9 mouse cellular contexts compared by ENCODE assay signal in the genomic region with DNA sequence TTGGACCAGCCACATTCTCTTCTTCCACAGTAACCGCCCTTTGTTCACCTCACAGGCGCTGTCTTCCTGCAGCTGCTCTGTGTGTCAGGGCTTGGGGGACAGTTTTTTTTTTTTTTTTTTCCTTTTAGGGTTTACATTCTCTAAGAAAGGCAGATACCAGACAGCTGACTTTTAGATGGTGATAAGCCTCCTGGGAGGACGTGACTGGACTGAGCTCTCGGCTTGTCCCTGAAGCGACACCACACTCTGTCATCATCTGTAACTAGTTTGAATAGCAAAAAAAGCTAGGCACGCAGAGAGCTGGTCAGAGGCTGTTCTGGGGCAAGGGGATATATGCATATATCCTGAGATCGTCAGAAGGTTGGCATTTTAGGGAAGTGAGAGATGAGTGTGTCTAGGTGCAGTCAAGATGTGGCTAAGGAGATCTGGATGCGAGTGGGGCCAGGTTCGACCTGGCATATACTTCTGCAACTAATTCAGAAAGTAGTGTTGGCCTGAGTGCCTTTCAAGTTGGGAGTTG. TPM values are rescaled to one million over a fixed set of nuclear protein-coding genes. Genes with fewer than 3 reads are reported as not detected.
A peak's percentile ranks its signal among the peaks of the same experiment; 100 is the strongest.
DNase-seq lines count a peak whose midpoint lies in the region; ATAC-seq and TF ChIP-seq lines count a peak whose summit lies in the region.
"Had no signal": no experiment of that assay in that cellular context is flagged by ENCODE, and none has a peak within 500 bp of the region (broad histone marks: within the 10 kb centered on the region; RNA-seq: fewer than 3 reads in every experiment).

No protein-coding gene starts in this region.

- peaks cover 95% of the 10 kb centered on the region for H3K79me2 ChIP-seq in C2C12 (ENCODE audit: control insufficient read depth, insufficient read depth)

- no peak for DNase-seq in heart, postnatal 4 days
- DNase-seq in right cerebral cortex, postnatal 36 days (ENCODE audit: low spot score in 2 of 2) = no peak
- no peak for DNase-seq in layer of hippocampus, adult 18-20 months (ENCODE audit: low spot score in 2 of 2)
- DNase-seq in layer of hippocampus, adult 11-12 months (ENCODE audit: low spot score) = no peak

- H3K4me3 ChIP-seq in heart, embryonic 15.5 days = peak overlapping the region; percentile 8; the same call in 1 of the 2 replicates
- no peak overlapping the region for H3K4me3 ChIP-seq in C2C12 (ENCODE audit: insufficient read depth, poor library complexity, severe bottlenecking)
- H3K4me3 ChIP-seq: embryonic facial prominence, embryonic 15.5 days had no signal

- H3K4me2 ChIP-seq in heart, embryonic 15.5 days = peak overlapping the region; percentile 56
- H3K4me2 ChIP-seq: embryonic facial prominence, embryonic 15.5 days had no signal

- H3K9ac ChIP-seq in heart, embryonic 15.5 days = peak overlapping the region; percentile 14
- H3K9ac ChIP-seq: embryonic facial prominence, embryonic 15.5 days had no signal

- H3K27me3 ChIP-seq in heart, embryonic 15.5 days = no peaks in the 10 kb centered on the region
- H3K27me3 ChIP-seq in C2C12 (ENCODE audit: control insufficient read depth, insufficient read depth, insufficient read length) = no peaks in the 10 kb centered on the region
- H3K27me3 ChIP-seq: embryonic facial prominence, embryonic 15.5 days had no signal

- WGBS in heart, embryonic 15.5 days = 22% methylated on average over 9 of the region's 9 CpGs

- ATAC-seq in heart, embryonic 15.5 days (replicated peaks; ENCODE audit: insufficient number of reproducible peaks, insufficient read depth, low FRiP score, low read depth) = peak; percentile 72
- ATAC-seq in erythroid progenitor cell, adult 5-6 weeks (replicated peaks; ENCODE audit: low FRiP score, poor library complexity, severe bottlenecking) = peak; percentile 52
- ATAC-seq in megakaryocyte progenitor cell, adult 5-6 weeks (replicated peaks; ENCODE audit: poor library complexity) = peak; percentile 24; the same call in 1 of the 2 replicates

- no peaks in the 10 kb centered on the region for H3K9me3 ChIP-seq in heart, embryonic 15.5 days (replicated peaks)
- H3K9me3 ChIP-seq: embryonic facial prominence, embryonic 15.5 days had no signal

- H3K36me3 ChIP-seq in heart, embryonic 15.5 days = no peaks in the 10 kb centered on the region
- H3K36me3 ChIP-seq in C2C12 (ENCODE audit: control insufficient read depth, insufficient read depth) = no peaks in the 10 kb centered on the region
- H3K36me3 ChIP-seq: embryonic facial prominence, embryonic 15.5 days had no signal

- H3K27ac ChIP-seq in heart, embryonic 15.5 days = peak overlapping the region; percentile 95

- peaks cover 56% of the 10 kb centered on the region for H3K79me3 ChIP-seq in C2C12 (ENCODE audit: low read depth)

- peak overlapping the region; percentile 12 for H3ac ChIP-seq in C2C12 (ENCODE audit: control insufficient read depth, insufficient read length, low read depth)

- H3K4me1 ChIP-seq in heart, embryonic 15.5 days (replicated peaks) = peaks cover 59% of the 10 kb centered on the region

- TF ChIP-seq CTCF in C2C12 (IDR thresholded peaks at IDR 0.05; ENCODE audit: control insufficient read depth, insufficient read depth, insufficient read length) = no peak

TF ChIP-seq in C2C12, 6 proteins besides CTCF, POLR2A, EP300 and RAD21:
- TF ChIP-seq CEBPB (IDR thresholded peaks at IDR 0.05; ENCODE audit: low read depth) (no peak), MYOD1 (IDR thresholded peaks at IDR 0.05; ENCODE audit: control insufficient read depth, insufficient read length, low read depth) (peak; percentile 60), FOSL1 (IDR thresholded peaks at IDR 0.05; ENCODE audit: insufficient read depth, low read length, poor library complexity, severe bottlenecking) (no peak), USF1 (IDR thresholded peaks at IDR 0.05; ENCODE audit: low read depth) (no peak), MYOG (IDR thresholded peaks at IDR 0.05; ENCODE audit: control insufficient read depth, extremely low read depth, insufficient read length) (no peak), MAX (IDR thresholded peaks at IDR 0.05) (no peak)

RNA-seq across cellular contexts. Expression of a gene that starts 23.0 kb away (rescaled TPM):
- polyA plus RNA-seq in heart, embryonic 15.5 days (2015; fragmentation: Nextera tagmentation; extraction: Ambion mirVana) = 13.8 and 15.7 TPM in 2 replicates
- total RNA-seq in heart, postnatal 4 days (2021) = 10 to 100 TPM; 34.9 to 35.9 TPM
- 16.8 TPM for polyA plus RNA-seq in C2C12 (2012; fragmentation: generic; extraction: Trizol)
- total RNA-seq in erythroid progenitor cell, adult 5-6 weeks (2015; ENCODE audit: low replicate concordance) = 25.2 and 45.0 TPM in 2 replicates
- 46.6 and 61.2 TPM in 2 replicates for total RNA-seq in erythroid progenitor cell, adult 5-6 weeks (2017; ENCODE audit: low replicate concordance)
- 27.7 and 28.2 TPM in 2 replicates for total RNA-seq in megakaryocyte progenitor cell, adult 5-6 weeks (2015)
- total RNA-seq in megakaryocyte progenitor cell, adult 5-6 weeks (2017) = 18.2 and 21.6 TPM in 2 replicates
- total RNA-seq in layer of hippocampus, adult 18-20 months (2021) = 10 to 100 TPM; 72.0 to 73.6 TPM
